Mouse (Mus musculus): ENCODE measurements around the gene Adarb2. TPM values are rescaled to one million over a fixed set of nuclear protein-coding genes. Genes with fewer than 3 reads are reported as not detected.

The Adarb2 gene
- polyA plus RNA-seq, 1 experiment from 2014 or later: 0.29 TPM

GRCm38 (mm10) chr13:8519204-8519603, 316.5 kb downstream of the Adarb2 start:
- Histone ChIP-seq H3K9me3 (ENCODE audit: control insufficient read depth, low read length) (no peaks in the 10 kb centered on the region), H3K4me1 (replicated peaks; ENCODE audit: control insufficient read depth, insufficient read depth, low read length) (no peaks in the 10 kb centered on the region), H3K9ac (ENCODE audit: low read length) (no peak overlapping the region), H3K4me3 (ENCODE audit: low read length) (no peak overlapping the region), H3K4me2 (ENCODE audit: low read depth, low read length) (no peak overlapping the region), H3K27me3 (ENCODE audit: control insufficient read depth, insufficient read depth, low read depth, low read length) (no peaks in the 10 kb centered on the region), H3K36me3 (ENCODE audit: control insufficient read depth, insufficient read depth, low read length) (no peaks in the 10 kb centered on the region), H3K27ac (ENCODE audit: low read length) (no peak overlapping the region)
- WGBS: 79% methylated on average over 5 of the region's 5 CpGs
- no peak for ATAC-seq (ENCODE audit: low read depth)

- Histone ChIP-seq H3K4me3 (ENCODE audit: low read length) (no peak overlapping the region), H3K36me3 (ENCODE audit: control insufficient read depth, insufficient read depth, low read length) (no peaks in the 10 kb centered on the region), H3K9me3 (ENCODE audit: control insufficient read depth, low read length) (no peaks in the 10 kb centered on the region), H3K27ac (ENCODE audit: low read length) (no peak overlapping the region), H3K9ac (ENCODE audit: low read length) (no peak overlapping the region), H3K4me2 (ENCODE audit: low read depth, low read length) (no peak overlapping the region), H3K27me3 (ENCODE audit: control insufficient read depth, insufficient read depth, low read depth, low read length) (no peaks in the 10 kb centered on the region), H3K4me1 (replicated peaks; ENCODE audit: control insufficient read depth, insufficient read depth, low read length) (no peaks in the 10 kb centered on the region; the same call in 1 of the 2 replicates)
- ATAC-seq (ENCODE audit: low read depth): peak; percentile 56; the same call in 1 of the 2 replicates
- 20% methylated on average over 9 of the region's 9 CpGs for WGBS
Measured at GRCm38 (mm10) chr13:8525748-8526631, 323.3 kb downstream of the Adarb2 start.

GRCm38 (mm10) chr13:8534265-8535113, 331.8 kb downstream of the Adarb2 start:
- 65% methylated on average over 9 of the region's 9 CpGs for WGBS

GRCm38 (mm10) chr13:8538481-8538880, 335.8 kb downstream of the Adarb2 start:
- H3K27me3 ChIP-seq (ENCODE audit: control insufficient read depth, insufficient read depth, low read depth, low read length): no peaks in the 10 kb centered on the region
- ATAC-seq (ENCODE audit: low read depth): no peak
- H3K9me3 ChIP-seq (ENCODE audit: control insufficient read depth, low read length): no peaks in the 10 kb centered on the region
- H3K4me3 ChIP-seq (ENCODE audit: low read length): no peak overlapping the region
- no peak overlapping the region for H3K27ac ChIP-seq (ENCODE audit: low read length)
- H3K4me1 ChIP-seq (replicated peaks; ENCODE audit: control insufficient read depth, insufficient read depth, low read length): no peaks in the 10 kb centered on the region
- 76% methylated on average over 2 of the region's 2 CpGs for WGBS
- H3K4me2 ChIP-seq (ENCODE audit: low read depth, low read length): no peak overlapping the region
- no peak overlapping the region for H3K9ac ChIP-seq (ENCODE audit: low read length)
- H3K36me3 ChIP-seq (ENCODE audit: control insufficient read depth, insufficient read depth, low read length): no peaks in the 10 kb centered on the region

More at GRCm38 (mm10) chr13:8534265-8535113, 331.8 kb downstream of the Adarb2 start:
- no peak for ATAC-seq (ENCODE audit: low read depth)
- Histone ChIP-seq H3K4me1 (replicated peaks; ENCODE audit: control insufficient read depth, insufficient read depth, low read length) (no peaks in the 10 kb centered on the region; the same call in 1 of the 2 replicates), H3K27ac (ENCODE audit: low read length) (no peak overlapping the region), H3K36me3 (ENCODE audit: control insufficient read depth, insufficient read depth, low read length) (no peaks in the 10 kb centered on the region), H3K9ac (ENCODE audit: low read length) (no peak overlapping the region), H3K9me3 (ENCODE audit: control insufficient read depth, low read length) (no peaks in the 10 kb centered on the region), H3K4me2 (ENCODE audit: low read depth, low read length) (no peak overlapping the region), H3K27me3 (ENCODE audit: control insufficient read depth, insufficient read depth, low read depth, low read length) (no peaks in the 10 kb centered on the region), H3K4me3 (ENCODE audit: low read length) (no peak overlapping the region)

- Histone ChIP-seq H3K36me3 (ENCODE audit: control insufficient read depth, insufficient read depth, low read length) (no peaks in the 10 kb centered on the region), H3K4me1 (replicated peaks; ENCODE audit: control insufficient read depth, insufficient read depth, low read length) (no peaks in the 10 kb centered on the region), H3K4me2 (ENCODE audit: low read depth, low read length) (no peak overlapping the region), H3K9me3 (ENCODE audit: control insufficient read depth, low read length) (no peaks in the 10 kb centered on the region), H3K4me3 (ENCODE audit: low read length) (no peak overlapping the region), H3K9ac (ENCODE audit: low read length) (no peak overlapping the region), H3K27me3 (ENCODE audit: control insufficient read depth, insufficient read depth, low read depth, low read length) (no peaks in the 10 kb centered on the region), H3K27ac (ENCODE audit: low read length) (no peak overlapping the region)
- 84% methylated on average over 10 of the region's 10 CpGs for WGBS
- ATAC-seq (ENCODE audit: low read depth): no peak
Measured at GRCm38 (mm10) chr13:8538896-8539295, 336.2 kb downstream of the Adarb2 start.

- H3K36me3 ChIP-seq (ENCODE audit: control insufficient read depth, insufficient read depth, low read length): no peaks in the 10 kb centered on the region
- no peak overlapping the region for H3K4me3 ChIP-seq (ENCODE audit: low read length)
- 74% methylated on average over 2 of the region's 2 CpGs for WGBS
- H3K27me3 ChIP-seq (ENCODE audit: control insufficient read depth, insufficient read depth, low read depth, low read length): no peaks in the 10 kb centered on the region
- no peak overlapping the region for H3K4me2 ChIP-seq (ENCODE audit: low read depth, low read length)
- H3K9me3 ChIP-seq (ENCODE audit: control insufficient read depth, low read length): no peaks in the 10 kb centered on the region
- ATAC-seq (ENCODE audit: low read depth): no peak
- H3K9ac ChIP-seq (ENCODE audit: low read length): no peak overlapping the region
- H3K27ac ChIP-seq (ENCODE audit: low read length): no peak overlapping the region
- no peaks in the 10 kb centered on the region for H3K4me1 ChIP-seq (replicated peaks; ENCODE audit: control insufficient read depth, insufficient read depth, low read length)
Measured at GRCm38 (mm10) chr13:8542684-8543083, 340.0 kb downstream of the Adarb2 start.

GRCm38 (mm10) chr13:8552242-8552641, 349.6 kb downstream of the Adarb2 start:
- Histone ChIP-seq H3K36me3 (ENCODE audit: control insufficient read depth, insufficient read depth, low read length) (no peaks in the 10 kb centered on the region), H3K27me3 (ENCODE audit: control insufficient read depth, insufficient read depth, low read depth, low read length) (no peaks in the 10 kb centered on the region), H3K27ac (ENCODE audit: low read length) (peak overlapping the region; percentile 1; the same call in 1 of the 2 replicates), H3K4me3 (ENCODE audit: low read length) (no peak overlapping the region), H3K4me2 (ENCODE audit: low read depth, low read length) (no peak overlapping the region), H3K4me1 (replicated peaks; ENCODE audit: control insufficient read depth, insufficient read depth, low read length) (no peaks in the 10 kb centered on the region), H3K9me3 (ENCODE audit: control insufficient read depth, low read length) (no peaks in the 10 kb centered on the region), H3K9ac (ENCODE audit: low read length) (no peak overlapping the region)
- 28% methylated on average over 2 of the region's 2 CpGs for WGBS
- ATAC-seq (ENCODE audit: low read depth): peak; percentile 89

GRCm38 (mm10) chr13:8557784-8558183, 355.1 kb downstream of the Adarb2 start:
- Histone ChIP-seq H3K4me1 (replicated peaks; ENCODE audit: control insufficient read depth, insufficient read depth, low read length) (no peaks in the 10 kb centered on the region), H3K27ac (ENCODE audit: low read length) (no peak overlapping the region), H3K36me3 (ENCODE audit: control insufficient read depth, insufficient read depth, low read length) (no peaks in the 10 kb centered on the region), H3K9me3 (ENCODE audit: control insufficient read depth, low read length) (no peaks in the 10 kb centered on the region), H3K9ac (ENCODE audit: low read length) (no peak overlapping the region), H3K27me3 (ENCODE audit: control insufficient read depth, insufficient read depth, low read depth, low read length) (no peaks in the 10 kb centered on the region), H3K4me3 (ENCODE audit: low read length) (no peak overlapping the region), H3K4me2 (ENCODE audit: low read depth, low read length) (no peak overlapping the region)
- ATAC-seq (ENCODE audit: low read depth): no peak
- 70% methylated on average over 4 of the region's 4 CpGs for WGBS

GRCm38 (mm10) chr13:8560485-8560884, 357.8 kb downstream of the Adarb2 start:
- H3K36me3 ChIP-seq (ENCODE audit: control insufficient read depth, insufficient read depth, low read length): no peaks in the 10 kb centered on the region
- H3K27ac ChIP-seq (ENCODE audit: low read length): no peak overlapping the region
- no peak overlapping the region for H3K9ac ChIP-seq (ENCODE audit: low read length)
- H3K4me3 ChIP-seq (ENCODE audit: low read length): no peak overlapping the region
- no peaks in the 10 kb centered on the region for H3K9me3 ChIP-seq (ENCODE audit: control insufficient read depth, low read length)
- no peaks in the 10 kb centered on the region for H3K4me1 ChIP-seq (replicated peaks; ENCODE audit: control insufficient read depth, insufficient read depth, low read length)
- no peaks in the 10 kb centered on the region for H3K27me3 ChIP-seq (ENCODE audit: control insufficient read depth, insufficient read depth, low read depth, low read length)
- no peak overlapping the region for H3K4me2 ChIP-seq (ENCODE audit: low read depth, low read length)
- ATAC-seq (ENCODE audit: low read depth): no peak
